Mouse (Mus musculus) MEL (cell line): ENCODE measurements at regions not wholly inside any gene's neighbourhood (a gene's known extent, or its start where the extent isn't known, plus 50 kb on each side); places are given as distances from the start of the nearest gene placed in this dataset.

Source experiments
- CHD1 ChIP-seq: IDR thresholded peaks from 2 replicates; pipeline ENCODE4 v1.6.1; 2012; ENCODE audit warnings: low read depth, mild to moderate bottlenecking, inconsistent platforms, low read length, improper control_type of control experiment
- CTCF ChIP-seq, 3 experiments: IDR thresholded peaks in 2 of 3; conservative IDR thresholded peaks in 1 of 3; 2 replicates each; pipeline ENCODE4 v1.5.1; 2011 to 2012; ENCODE audit warnings: low read length in 3 of 3, low read depth in 2 of 3, mild to moderate bottlenecking in 2 of 3, improper control_type of control experiment in 1 of 3, inconsistent platforms in 1 of 3, mixed read lengths in 1 of 3, moderate library complexity in 1 of 3; ENCODE audit not compliant: control insufficient read depth in 1 of 3, insufficient read depth in 1 of 3, poor library complexity in 1 of 3, severe bottlenecking in 1 of 3
- E2F4 ChIP-seq: IDR thresholded peaks from 2 replicates; pipeline ENCODE4 v1.6.1; 2011; ENCODE audit warnings: low read depth, low read length, improper control_type of control experiment, borderline replicate concordance
- JUND ChIP-seq: IDR thresholded peaks from 2 replicates; pipeline ENCODE4 v1.6.1; 2011; ENCODE audit warnings: low read depth, mild to moderate bottlenecking, improper control_type of control experiment, low read length
- POLR2A ChIP-seq, 2 experiments: IDR thresholded peaks; 2 replicates each; pipeline ENCODE4 v1.6.1; 2011 to 2012; ENCODE audit warnings: low read length in 2 of 2, mild to moderate bottlenecking in 2 of 2, control low read depth in 1 of 2, improper control_type of control experiment in 1 of 2, low read depth in 1 of 2, moderate library complexity in 1 of 2; ENCODE audit not compliant: control insufficient read depth in 1 of 2, insufficient read depth in 1 of 2, poor library complexity in 1 of 2
- POLR2AphosphoS2 ChIP-seq: IDR thresholded peaks from 2 replicates; pipeline ENCODE4 v1.6.1; 2011; ENCODE audit warnings: low read length, improper control_type of control experiment
- UBTF ChIP-seq: IDR thresholded peaks from 2 replicates; pipeline ENCODE4 v1.6.1; 2012; ENCODE audit warnings: low read depth, mild to moderate bottlenecking, inconsistent platforms, low read length, improper control_type of control experiment, moderate library complexity, borderline replicate concordance; ENCODE audit not compliant: insufficient read depth
- ZMIZ1 ChIP-seq: IDR thresholded peaks from 2 replicates; pipeline ENCODE4 v1.6.1; 2012; ENCODE audit warnings: low read depth, mild to moderate bottlenecking, inconsistent platforms, low read length, improper control_type of control experiment, moderate library complexity

- TF ChIP-seq POLR2A (IDR thresholded peaks at IDR 0.05; ENCODE audit: control insufficient read depth in 1 of 2, insufficient read depth in 1 of 2, low read depth in 1 of 2, low read length in 2 of 2, poor library complexity in 1 of 2) = no peak
- TF ChIP-seq E2F4 = no peak
- TF ChIP-seq POLR2AphosphoS2 = no peak
- TF ChIP-seq JUND = no peak
- no peak for TF ChIP-seq ZMIZ1
- no peak for TF ChIP-seq CTCF (IDR thresholded peaks at IDR 0.05 in 2 of 3, conservative IDR thresholded peaks at IDR 0.05 in 1 of 3; ENCODE audit: control insufficient read depth in 1 of 3, insufficient read depth in 1 of 3, low read depth in 2 of 3, low read length in 3 of 3, poor library complexity in 1 of 3, severe bottlenecking in 1 of 3)
- no peak for TF ChIP-seq CHD1
- no peak for TF ChIP-seq UBTF
Measured at GRCm38 (mm10) chr17:13574682-13575444, 185.5 kb upstream of the Afdn start.
